Mouse (Mus musculus): ENCODE results near the gene Ifitm2. TPM values are rescaled to one million over a fixed set of nuclear protein-coding genes. Genes with fewer than 3 reads are reported as not detected.

Ifitm2 gene
- polyA plus RNA-seq, 1 experiment from 2014 or later: 388 TPM

GRCm38 (mm10) chr7:140927181-140927580, 28.6 kb downstream of the Ifitm2 start:
- Histone ChIP-seq H3K36me3 (no peaks in the 10 kb centered on the region), H3K27me3 (ENCODE audit: insufficient read depth, poor library complexity, severe bottlenecking) (peaks cover 45% of the 10 kb centered on the region), H3K4me3 (no peak overlapping the region), H3K4me1 (replicated peaks) (peaks cover 15% of the 10 kb centered on the region), H3K9me3 (no peaks in the 10 kb centered on the region), H3K27ac (no peak overlapping the region)
- WGBS: 80% methylated on average over 6 of the region's 6 CpGs
- DNase-seq (ENCODE audit: low spot score): no peak

GRCm38 (mm10) chr7:140923070-140923775, 32.6 kb downstream of the Ifitm2 start:
- DNase-seq (ENCODE audit: low spot score): no peak
- Histone ChIP-seq H3K27me3 (ENCODE audit: insufficient read depth, poor library complexity, severe bottlenecking) (peaks cover 81% of the 10 kb centered on the region), H3K9me3 (no peaks in the 10 kb centered on the region), H3K4me3 (peak overlapping the region; percentile 56), H3K4me1 (replicated peaks) (peaks cover 23% of the 10 kb centered on the region), H3K27ac (peak overlapping the region; percentile 59), H3K36me3 (no peaks in the 10 kb centered on the region)
- 21% methylated on average over 30 of the region's 30 CpGs for WGBS

GRCm38 (mm10) chr7:140922398-140923069, 33.3 kb downstream of the Ifitm2 start:
- no peaks in the 10 kb centered on the region for H3K9me3 ChIP-seq
- no peaks in the 10 kb centered on the region for H3K36me3 ChIP-seq
- peaks cover 23% of the 10 kb centered on the region for H3K4me1 ChIP-seq (replicated peaks)
- DNase-seq (ENCODE audit: low spot score): peak; percentile 51
- peak overlapping the region; percentile 56 for H3K4me3 ChIP-seq
- H3K27ac ChIP-seq: peak overlapping the region; percentile 59
- WGBS: under 1% methylated on average over 49 of the region's 49 CpGs
- H3K27me3 ChIP-seq (ENCODE audit: insufficient read depth, poor library complexity, severe bottlenecking): peaks cover 88% of the 10 kb centered on the region

GRCm38 (mm10) chr7:140921225-140921975, 34.4 kb downstream of the Ifitm2 start:
- Histone ChIP-seq H3K27me3 (ENCODE audit: insufficient read depth, poor library complexity, severe bottlenecking) (peaks cover 85% of the 10 kb centered on the region), H3K4me3 (peak overlapping the region; percentile 56; the same call in 1 of the 2 replicates), H3K27ac (no peak overlapping the region), H3K36me3 (no peaks in the 10 kb centered on the region), H3K4me1 (replicated peaks) (peaks cover 23% of the 10 kb centered on the region), H3K9me3 (no peaks in the 10 kb centered on the region)
- 27% methylated on average over 22 of the region's 22 CpGs for WGBS
- no peak for DNase-seq (ENCODE audit: low spot score)

GRCm38 (mm10) chr7:140920418-140921029, 35.3 kb downstream of the Ifitm2 start, which contains the start of gene Nlrp6:
Gene Nlrp6 (plus strand): TSS chr7:140920902.
- H3K36me3 ChIP-seq: no peaks in the 10 kb centered on the region
- no peaks in the 10 kb centered on the region for H3K9me3 ChIP-seq
- H3K27me3 ChIP-seq (ENCODE audit: insufficient read depth, poor library complexity, severe bottlenecking): peaks cover 78% of the 10 kb centered on the region
- peaks cover 23% of the 10 kb centered on the region for H3K4me1 ChIP-seq (replicated peaks)
- peak within 1 kb of the TSS; percentile 56; the same call in 1 of the 2 replicates for H3K4me3 ChIP-seq
- no peak within 1 kb of the TSS for H3K27ac ChIP-seq
- DNase-seq (ENCODE audit: low spot score): no peak
- 76% methylated on average over 8 of the region's 8 CpGs for WGBS

GRCm38 (mm10) chr7:140919911-140920310, 35.9 kb downstream of the Ifitm2 start:
- H3K36me3 ChIP-seq: no peaks in the 10 kb centered on the region
- H3K27me3 ChIP-seq (ENCODE audit: insufficient read depth, poor library complexity, severe bottlenecking): peaks cover 71% of the 10 kb centered on the region
- 76% methylated on average over 4 of the region's 4 CpGs for WGBS
- DNase-seq (ENCODE audit: low spot score): no peak
- H3K4me1 ChIP-seq (replicated peaks): peaks cover 23% of the 10 kb centered on the region
- no peak overlapping the region for H3K4me3 ChIP-seq
- H3K27ac ChIP-seq: no peak overlapping the region
- no peaks in the 10 kb centered on the region for H3K9me3 ChIP-seq

GRCm38 (mm10) chr7:140914031-140914690, 41.6 kb downstream of the Ifitm2 start:
- Histone ChIP-seq H3K27ac (no peak overlapping the region), H3K4me3 (no peak overlapping the region), H3K36me3 (no peaks in the 10 kb centered on the region), H3K9me3 (no peaks in the 10 kb centered on the region), H3K27me3 (ENCODE audit: insufficient read depth, poor library complexity, severe bottlenecking) (peaks cover 14% of the 10 kb centered on the region), H3K4me1 (replicated peaks) (peaks cover 1% of the 10 kb centered on the region; the same call in 1 of the 2 replicates)
- DNase-seq (ENCODE audit: low spot score): no peak
- WGBS: 87% methylated on average over 8 of the region's 8 CpGs

- 82% methylated on average over 5 of the region's 5 CpGs for WGBS
- no peak overlapping the region for H3K4me3 ChIP-seq
- H3K9me3 ChIP-seq: no peaks in the 10 kb centered on the region
- H3K4me1 ChIP-seq (replicated peaks): peaks cover 8% of the 10 kb centered on the region
- H3K27ac ChIP-seq: no peak overlapping the region
- no peaks in the 10 kb centered on the region for H3K36me3 ChIP-seq
- peaks cover 5% of the 10 kb centered on the region; the same call in 1 of the 2 replicates for H3K27me3 ChIP-seq (ENCODE audit: insufficient read depth, poor library complexity, severe bottlenecking)
- no peak for DNase-seq (ENCODE audit: low spot score)
Measured at GRCm38 (mm10) chr7:140912846-140913482, 42.8 kb downstream of the Ifitm2 start.

GRCm38 (mm10) chr7:140912293-140912692, 43.5 kb downstream of the Ifitm2 start:
- Histone ChIP-seq H3K27me3 (ENCODE audit: insufficient read depth, poor library complexity, severe bottlenecking) (no peaks in the 10 kb centered on the region), H3K9me3 (no peaks in the 10 kb centered on the region), H3K36me3 (no peaks in the 10 kb centered on the region), H3K27ac (no peak overlapping the region), H3K4me1 (replicated peaks) (peaks cover 8% of the 10 kb centered on the region), H3K4me3 (no peak overlapping the region)
- no peak for DNase-seq (ENCODE audit: low spot score)
- WGBS: 73% methylated on average over 3 of the region's 3 CpGs

- Histone ChIP-seq H3K4me3 (peak overlapping the region; percentile 56), H3K27ac (no peak overlapping the region), H3K4me1 (replicated peaks) (peaks cover 8% of the 10 kb centered on the region), H3K27me3 (ENCODE audit: insufficient read depth, poor library complexity, severe bottlenecking) (0 out of 2 replicates have a peak, but pooled peaks cover 3% of the 10 kb centered on the region), H3K36me3 (no peaks in the 10 kb centered on the region), H3K9me3 (no peaks in the 10 kb centered on the region)
- DNase-seq (ENCODE audit: low spot score): peak; percentile 85
- WGBS: 1% methylated on average over 19 of the region's 19 CpGs
Measured at GRCm38 (mm10) chr7:140908634-140909107, 47.1 kb downstream of the Ifitm2 start.

- Histone ChIP-seq H3K4me1 (replicated peaks) (peaks cover 9% of the 10 kb centered on the region), H3K36me3 (no peaks in the 10 kb centered on the region), H3K4me3 (peak overlapping the region; percentile 56; the same call in 1 of the 2 replicates), H3K27me3 (ENCODE audit: insufficient read depth, poor library complexity, severe bottlenecking) (0 out of 2 replicates have a peak, but pooled peaks cover 3% of the 10 kb centered on the region), H3K27ac (no peak overlapping the region), H3K9me3 (no peaks in the 10 kb centered on the region)
- 45% methylated on average over 7 of the region's 7 CpGs for WGBS
- DNase-seq (ENCODE audit: low spot score): no peak
Measured at GRCm38 (mm10) chr7:140908181-140908580, 47.6 kb downstream of the Ifitm2 start.

Measured in hindbrain, embryonic 10.5 days (tissue).